8 mouse cellular contexts compared by ENCODE assay signal in the genomic region with DNA sequence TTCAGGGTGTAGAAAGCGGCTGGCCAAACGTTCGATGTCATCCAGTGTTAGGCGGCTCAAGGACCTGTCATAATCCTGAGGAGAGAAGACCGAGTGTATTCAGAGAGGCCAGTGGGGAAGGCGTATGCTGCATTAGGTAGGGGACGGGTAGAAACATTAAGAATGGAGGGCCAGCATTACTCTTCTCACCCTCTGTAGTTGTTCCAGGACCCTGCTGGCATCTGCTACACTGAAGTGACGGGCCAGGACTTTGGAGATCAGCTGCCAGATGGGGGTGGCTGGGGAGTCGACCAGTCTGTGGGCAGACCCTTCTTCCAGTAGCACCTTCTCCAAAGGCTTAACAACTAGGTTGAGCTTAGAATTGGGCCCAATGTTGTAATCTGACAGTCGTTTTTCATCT. TPM values are rescaled to one million over a fixed set of nuclear protein-coding genes. Genes with fewer than 3 reads are reported as not detected.
DNase-seq lines count a peak whose midpoint lies in the region; ATAC-seq and TF ChIP-seq lines count a peak whose summit lies in the region.

No protein-coding gene starts in this region.

- peak overlapping the region; percentile 86; the same call in 1 of the 2 replicates for H3K27ac ChIP-seq in left cerebral cortex, adult 2 months
- peak overlapping the region; percentile 66; the same call in 1 of the 2 replicates for H3K27ac ChIP-seq in embryonic facial prominence, embryonic 13.5 days
- H3K27ac ChIP-seq in hindbrain, postnatal 0 days, result peak overlapping the region; percentile 85
- H3K27ac ChIP-seq in midbrain, postnatal 0 days (ENCODE audit: low read depth, low read length), result peak overlapping the region; percentile 83

- H3K9me3 ChIP-seq in embryonic facial prominence, embryonic 13.5 days, result no peaks in the 10 kb centered on the region
- H3K9me3 ChIP-seq in hindbrain, postnatal 0 days (ENCODE audit: low read length), result no peaks in the 10 kb centered on the region
- no peaks in the 10 kb centered on the region for H3K9me3 ChIP-seq in midbrain, postnatal 0 days (ENCODE audit: low read length)

- peak overlapping the region; percentile 65 for H3K4me2 ChIP-seq in embryonic facial prominence, embryonic 13.5 days
- peak overlapping the region; percentile 61 for H3K4me2 ChIP-seq in hindbrain, postnatal 0 days (ENCODE audit: low read depth, low read length)
- H3K4me2 ChIP-seq in midbrain, postnatal 0 days (ENCODE audit: low read depth, low read length, poor library complexity, severe bottlenecking), result peak overlapping the region; percentile 55

- H3K27me3 ChIP-seq in embryonic facial prominence, embryonic 13.5 days, result no peaks in the 10 kb centered on the region
- no peaks in the 10 kb centered on the region for H3K27me3 ChIP-seq in hindbrain, postnatal 0 days (ENCODE audit: insufficient read depth, low read length)
- H3K27me3 ChIP-seq in midbrain, postnatal 0 days (ENCODE audit: insufficient read depth, low read length), result no peaks in the 10 kb centered on the region

- TF ChIP-seq CTCF in left cerebral cortex, adult 2 months (IDR thresholded peaks at IDR 0.05), result no peak
- TF ChIP-seq CTCF in hindbrain, postnatal 0 days (IDR thresholded peaks at IDR 0.05; ENCODE audit: low read depth), result no peak
- TF ChIP-seq CTCF in midbrain, postnatal 0 days (IDR thresholded peaks at IDR 0.05), result no peak

- 75% methylated on average over 10 of the region's 10 CpGs for WGBS in embryonic facial prominence, embryonic 13.5 days
- 60% methylated on average over 10 of the region's 10 CpGs for WGBS in hindbrain, postnatal 0 days
- WGBS in midbrain, postnatal 0 days, result 70% methylated on average over 10 of the region's 10 CpGs

- H3K4me1 ChIP-seq in embryonic facial prominence, embryonic 13.5 days, result 0 out of 2 replicates have a peak, but pooled peaks cover 3% of the 10 kb centered on the region
- no peaks in the 10 kb centered on the region for H3K4me1 ChIP-seq in hindbrain, postnatal 0 days (ENCODE audit: insufficient read depth, low read length)
- H3K4me1 ChIP-seq in midbrain, postnatal 0 days (ENCODE audit: insufficient read depth, low read length), result peaks cover 5% of the 10 kb centered on the region; the same call in 1 of the 2 replicates

- peak overlapping the region; percentile 67 for H3K4me3 ChIP-seq in left cerebral cortex, adult 2 months
- peak overlapping the region; percentile 60 for H3K4me3 ChIP-seq in embryonic facial prominence, embryonic 13.5 days
- peak overlapping the region; percentile 51 for H3K4me3 ChIP-seq in hindbrain, postnatal 0 days (ENCODE audit: low read length)
- H3K4me3 ChIP-seq in midbrain, postnatal 0 days (ENCODE audit: low read depth, low read length), result peak overlapping the region; percentile 51

- peak overlapping the region; percentile 83 for H3K9ac ChIP-seq in embryonic facial prominence, embryonic 13.5 days
- peak overlapping the region; percentile 68 for H3K9ac ChIP-seq in hindbrain, postnatal 0 days (replicated peaks; ENCODE audit: low read length)
- peak overlapping the region; percentile 74; the same call in 1 of the 2 replicates for H3K9ac ChIP-seq in midbrain, postnatal 0 days (replicated peaks; ENCODE audit: low read length, poor library complexity, severe bottlenecking)

- peaks cover 19% of the 10 kb centered on the region; the same call in 1 of the 2 replicates for H3K36me3 ChIP-seq in embryonic facial prominence, embryonic 13.5 days
- H3K36me3 ChIP-seq in hindbrain, postnatal 0 days (ENCODE audit: insufficient read depth, low read length), result no peaks in the 10 kb centered on the region
- no peaks in the 10 kb centered on the region for H3K36me3 ChIP-seq in midbrain, postnatal 0 days (ENCODE audit: insufficient read depth, low read length)

- intact Hi-C loops in left cerebral cortex, adult 2 months (cut with DNase I), result loop anchor here (5.0 kb wide), 1 partner anchor 120 kb away; the partner anchor contains the start of gene Flna
- intact Hi-C loops in left cerebral cortex, postnatal 36 days (cut with DNase I), result no loop called here

- ATAC-seq in embryonic facial prominence, embryonic 13.5 days (ENCODE audit: insufficient number of reproducible peaks, insufficient read depth, low FRiP score, low TSS enrichment, low read depth), result no peak
- ATAC-seq in hindbrain, postnatal 0 days, result no peak
- no peak for ATAC-seq in midbrain, postnatal 0 days (ENCODE audit: low FRiP score)

- no peak for DNase-seq in left cerebral cortex, adult 2 months (ENCODE audit: extremely low spot score in 1 of 2, low spot score in 2 of 2)
- no peak for DNase-seq in left cerebral cortex, postnatal 36 days (ENCODE audit: low spot score in 2 of 2)
- peak; percentile 11 for DNase-seq in hindbrain, postnatal 0 days (ENCODE audit: low spot score)
- no peak for DNase-seq in midbrain, postnatal 0 days (ENCODE audit: low spot score)
- DNase-seq in urinary bladder, adult 2 months (ENCODE audit: low spot score), result no peak
- DNase-seq in ovary, postnatal 10 days (ENCODE audit: low spot score), result no peak
- DNase-seq in gastrocnemius, postnatal 10 days, result no peak

RNA-seq across cellular contexts. Expression of gene Ubl4a, which starts 5.5 kb away (rescaled TPM):
- total RNA-seq in left cerebral cortex, adult 2 months (2021), result 10 to 100 TPM; 65.7 to 71.5 TPM
- total RNA-seq in left cerebral cortex, postnatal 36 days (2021), result 10 to 100 TPM; 64.6 to 77.3 TPM
- 67.2 and 71.1 TPM in 2 replicates for polyA plus RNA-seq in embryonic facial prominence, embryonic 13.5 days (2015; fragmentation: Nextera tagmentation; extraction: Ambion mirVana)
- 45.5 and 51.8 TPM in 2 replicates for total RNA-seq in hindbrain, postnatal 0 days (2014; rRNA removed)
- polyA plus RNA-seq in hindbrain, postnatal 0 days (2015; fragmentation: Nextera tagmentation; extraction: Ambion mirVana), result 70.7 and 71.8 TPM in 2 replicates
- total RNA-seq in midbrain, postnatal 0 days (2014; rRNA removed), result 46.3 and 53.6 TPM in 2 replicates
- polyA plus RNA-seq in midbrain, postnatal 0 days (2015; fragmentation: Nextera tagmentation; extraction: Ambion mirVana), result 67.1 and 75.0 TPM in 2 replicates
- polyA plus RNA-seq in urinary bladder, adult 2 months (2012; rRNA removed), result 54.3 and 66.7 TPM in 2 replicates
- 10 to 100 TPM; 51.1 to 51.7 TPM for total RNA-seq in gastrocnemius, postnatal 10 days (2021)

RNA-seq across cellular contexts. Expression of gene Slc10a3, which starts 5.6 kb away (rescaled TPM):
- total RNA-seq in left cerebral cortex, adult 2 months (2021), result 1 to 10 TPM; 3.1 to 3.9 TPM
- total RNA-seq in left cerebral cortex, postnatal 36 days (2021), result 1 to 10 TPM; 2.4 to 2.7 TPM
- 19.5 and 20.2 TPM in 2 replicates for polyA plus RNA-seq in embryonic facial prominence, embryonic 13.5 days (2015; fragmentation: Nextera tagmentation; extraction: Ambion mirVana)
- total RNA-seq in hindbrain, postnatal 0 days (2014; rRNA removed), result 4.5 and 5.9 TPM in 2 replicates
- 5.6 and 6.3 TPM in 2 replicates for polyA plus RNA-seq in hindbrain, postnatal 0 days (2015; fragmentation: Nextera tagmentation; extraction: Ambion mirVana)
- total RNA-seq in midbrain, postnatal 0 days (2014; rRNA removed), result 6.2 and 9.4 TPM in 2 replicates
- 6.1 and 6.9 TPM in 2 replicates for polyA plus RNA-seq in midbrain, postnatal 0 days (2015; fragmentation: Nextera tagmentation; extraction: Ambion mirVana)
- polyA plus RNA-seq in urinary bladder, adult 2 months (2012; rRNA removed), result 14.1 and 18.0 TPM in 2 replicates
- 1 to 10 TPM; 4.8 to 5.6 TPM for total RNA-seq in gastrocnemius, postnatal 10 days (2021)

RNA-seq across cellular contexts. Expression of gene Lage3, which starts 14.1 kb away (rescaled TPM):
- total RNA-seq in left cerebral cortex, adult 2 months (2021), result 10 to 100 TPM; 22.3 to 23.5 TPM
- total RNA-seq in left cerebral cortex, postnatal 36 days (2021), result 10 to 100 TPM; 23.0 to 26.9 TPM
- polyA plus RNA-seq in embryonic facial prominence, embryonic 13.5 days (2015; fragmentation: Nextera tagmentation; extraction: Ambion mirVana), result 113 and 129 TPM in 2 replicates
- 34.2 and 56.9 TPM in 2 replicates for total RNA-seq in hindbrain, postnatal 0 days (2014; rRNA removed)
- polyA plus RNA-seq in hindbrain, postnatal 0 days (2015; fragmentation: Nextera tagmentation; extraction: Ambion mirVana), result 76.4 and 78.1 TPM in 2 replicates
- total RNA-seq in midbrain, postnatal 0 days (2014; rRNA removed), result 40.2 and 67.1 TPM in 2 replicates
- polyA plus RNA-seq in midbrain, postnatal 0 days (2015; fragmentation: Nextera tagmentation; extraction: Ambion mirVana), result 62.0 and 65.8 TPM in 2 replicates
- polyA plus RNA-seq in urinary bladder, adult 2 months (2012; rRNA removed), result 67.1 and 87.5 TPM in 2 replicates
- 10 to 100 TPM; 40.6 to 45.2 TPM for total RNA-seq in gastrocnemius, postnatal 10 days (2021)

RNA-seq across cellular contexts. Expression of gene Fam3a, which starts 25.6 kb away (rescaled TPM):
- total RNA-seq in left cerebral cortex, adult 2 months (2021), result 10 to 100 TPM; 15.7 to 20.9 TPM
- 10 to 100 TPM; 18.0 to 22.5 TPM for total RNA-seq in left cerebral cortex, postnatal 36 days (2021)
- 38.1 and 45.5 TPM in 2 replicates for polyA plus RNA-seq in embryonic facial prominence, embryonic 13.5 days (2015; fragmentation: Nextera tagmentation; extraction: Ambion mirVana)
- total RNA-seq in hindbrain, postnatal 0 days (2014; rRNA removed), result 30.4 and 39.9 TPM in 2 replicates
- 31.1 and 34.0 TPM in 2 replicates for polyA plus RNA-seq in hindbrain, postnatal 0 days (2015; fragmentation: Nextera tagmentation; extraction: Ambion mirVana)
- total RNA-seq in midbrain, postnatal 0 days (2014; rRNA removed), result 23.6 and 29.9 TPM in 2 replicates
- polyA plus RNA-seq in midbrain, postnatal 0 days (2015; fragmentation: Nextera tagmentation; extraction: Ambion mirVana), result 31.2 and 33.4 TPM in 2 replicates
- 38.3 and 40.6 TPM in 2 replicates for polyA plus RNA-seq in urinary bladder, adult 2 months (2012; rRNA removed)
- total RNA-seq in gastrocnemius, postnatal 10 days (2021), result 10 to 100 TPM; 18.3 to 18.4 TPM

RNA-seq across cellular contexts. Expression of gene Ikbkg, which starts 25.6 kb away (rescaled TPM):
- total RNA-seq in left cerebral cortex, adult 2 months (2021), result 10 to 100 TPM; 44.8 to 47.6 TPM
- total RNA-seq in left cerebral cortex, postnatal 36 days (2021), result 10 to 100 TPM; 46.9 to 49.9 TPM
- 17.9 and 18.8 TPM in 2 replicates for polyA plus RNA-seq in embryonic facial prominence, embryonic 13.5 days (2015; fragmentation: Nextera tagmentation; extraction: Ambion mirVana)
- 23.8 and 25.4 TPM in 2 replicates for total RNA-seq in hindbrain, postnatal 0 days (2014; rRNA removed)
- polyA plus RNA-seq in hindbrain, postnatal 0 days (2015; fragmentation: Nextera tagmentation; extraction: Ambion mirVana), result 12.1 and 13.8 TPM in 2 replicates
- total RNA-seq in midbrain, postnatal 0 days (2014; rRNA removed), result 20.4 and 24.7 TPM in 2 replicates
- polyA plus RNA-seq in midbrain, postnatal 0 days (2015; fragmentation: Nextera tagmentation; extraction: Ambion mirVana), result 11.5 and 12.4 TPM in 2 replicates
- 25.0 and 26.3 TPM in 2 replicates for polyA plus RNA-seq in urinary bladder, adult 2 months (2012; rRNA removed)
- total RNA-seq in gastrocnemius, postnatal 10 days (2021), result 10 to 100 TPM; 25.1 to 27.5 TPM
